Mouse (Mus musculus) midbrain, embryonic 11.5 days (tissue): ENCODE measurements at regions not wholly inside any gene's neighbourhood (a gene's known extent, or its start where the extent isn't known, plus 50 kb on each side); places are given as distances from the start of the nearest gene placed in this dataset.

Experiments
- ATAC-seq: fragments of 200-750 bp; cut with Nextera tagmentation; 2 replicates; pipeline ENCODE4 v1.8.0; 2017; ENCODE audit warnings: moderate TSS enrichment, moderate library complexity; ENCODE audit not compliant: low FRiP score
- DNase-seq: peaks from one replicate; pipeline ENCODE4 v3.0.0; 2015; ENCODE audit warnings: low spot score; ENCODE audit errors: missing footprints
- H3K27ac ChIP-seq: fragments of 300-500 bp; sonication (generic); 2 replicates; pipeline ENCODE4 v1.5.1; 2014; ENCODE audit warnings: low read depth, low read length
- H3K27me3 ChIP-seq: fragments of 300-500 bp; sonication (generic); 2 replicates; pipeline ENCODE4 v1.6.1; 2014; ENCODE audit warnings: mild to moderate bottlenecking, low read length, moderate library complexity, mixed read lengths; ENCODE audit not compliant: control insufficient read depth, insufficient read depth
- H3K36me3 ChIP-seq: fragments of 300-500 bp; sonication (generic); 2 replicates; pipeline ENCODE4 v1.6.1; 2014; ENCODE audit warnings: mild to moderate bottlenecking, low read length, moderate library complexity, mixed read lengths; ENCODE audit not compliant: control insufficient read depth, insufficient read depth
- H3K4me1 ChIP-seq: fragments of 300-500 bp; sonication (generic); 2 replicates; pipeline ENCODE4 v1.6.1; 2014; ENCODE audit warnings: low read length; ENCODE audit not compliant: control insufficient read depth, insufficient read depth
- H3K4me2 ChIP-seq: fragments of 300-500 bp; sonication (generic); 2 replicates; pipeline ENCODE4 v1.6.1; 2014; ENCODE audit warnings: mild to moderate bottlenecking, moderate library complexity
- H3K4me3 ChIP-seq: fragments of 300-500 bp; sonication (generic); 2 replicates; pipeline ENCODE4 v1.5.1; 2014; ENCODE audit warnings: low read depth, low read length
- H3K9ac ChIP-seq: fragments of 300-500 bp; sonication (generic); 2 replicates; pipeline ENCODE4 v1.6.1; 2014; ENCODE audit warnings: low read length
- H3K9me3 ChIP-seq: fragments of 300-500 bp; sonication (generic); 2 replicates; pipeline ENCODE4 v1.6.1; 2016; ENCODE audit warnings: low read length; ENCODE audit not compliant: control insufficient read depth
- WGBS: fragments of 180-500 bp; shearing (Covaris S2); extraction: QIAGEN DNeasy Blood & Tissue Kit; methylation state at CpG from one replicate; pipeline ENCODE4 v1.1.7; 2014; 5-methylcytosine and 5-hydroxymethylcytosine counted together

DNA sequence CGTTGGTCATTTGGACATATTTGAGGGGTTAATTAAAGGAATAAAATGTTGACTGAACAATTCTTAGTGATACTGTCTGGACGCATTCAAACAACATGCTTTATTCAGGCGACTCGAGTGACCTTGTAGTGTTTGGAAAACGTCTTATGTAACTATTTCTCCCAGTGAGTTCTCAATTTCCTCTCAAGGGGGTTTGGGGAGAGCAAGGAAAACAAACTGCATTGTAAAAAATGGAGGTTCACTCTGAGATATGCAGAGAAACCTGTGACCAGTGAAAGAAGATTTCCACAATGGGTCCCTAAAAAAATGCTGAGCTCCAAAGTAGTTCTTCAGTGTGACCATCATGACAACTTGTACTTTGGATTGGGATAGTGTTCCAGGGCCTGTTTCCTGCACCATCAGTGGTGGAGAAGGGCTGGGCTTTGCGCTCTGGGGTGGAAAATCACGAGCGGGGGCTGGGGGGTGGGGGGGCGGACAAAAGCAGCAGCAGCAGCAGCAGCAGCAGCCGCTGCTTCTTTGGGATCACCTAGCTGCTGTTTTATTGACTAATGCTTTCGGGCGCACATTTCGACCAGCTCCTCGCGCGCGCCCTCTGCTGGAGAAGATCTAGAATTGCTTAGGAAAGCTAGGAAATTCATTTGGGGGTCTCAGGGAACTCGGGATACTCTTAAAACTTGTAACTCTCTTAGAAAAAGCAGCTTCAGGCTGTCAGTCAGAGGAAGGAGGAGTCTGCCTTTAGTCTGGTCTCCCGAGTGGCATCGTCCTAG lies 100.6 kb upstream of the Ralgapa2 start:
- Histone ChIP-seq H3K4me1 (no peaks in the 10 kb centered on the region), H3K4me2 (peak overlapping the region; percentile 40), H3K9me3 (no peaks in the 10 kb centered on the region), H3K27ac (no peak overlapping the region), H3K36me3 (no peaks in the 10 kb centered on the region), H3K27me3 (no peaks in the 10 kb centered on the region; the same call in 1 of the 2 replicates), H3K9ac (no peak overlapping the region), H3K4me3 (peak overlapping the region; percentile 17; the same call in 1 of the 2 replicates)
- ATAC-seq (peak; percentile 60), DNase-seq (peak; percentile 94)
- WGBS, result 8% methylated on average over 20 of the region's 20 CpGs

DNA sequence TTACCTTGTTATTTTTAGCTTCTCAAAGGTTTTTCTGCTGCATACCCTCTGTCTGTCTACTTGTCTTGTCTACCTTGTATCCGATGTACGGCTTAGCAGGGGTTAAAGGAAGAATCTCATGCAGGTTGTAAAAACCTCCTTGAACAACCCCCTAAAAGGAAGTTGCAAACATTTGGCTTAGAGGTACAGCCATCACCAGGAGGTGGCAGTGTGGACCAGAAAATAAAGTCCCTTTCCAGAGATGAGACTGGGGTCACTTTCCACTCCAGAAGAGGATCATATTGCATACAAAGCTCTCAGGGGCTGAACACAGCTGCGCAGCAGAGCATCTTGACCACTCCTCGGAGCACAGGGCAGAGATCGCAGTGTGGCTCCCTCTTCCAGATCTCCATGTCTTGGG lies 109.0 kb upstream of the Ralgapa2 start:
- WGBS, result 12% methylated on average over 5 of the region's 5 CpGs
- Histone ChIP-seq H3K9ac (no peak overlapping the region), H3K36me3 (no peaks in the 10 kb centered on the region), H3K27me3 (peaks cover 2% of the 10 kb centered on the region; the same call in 1 of the 2 replicates), H3K4me2 (no peak overlapping the region), H3K4me1 (no peaks in the 10 kb centered on the region), H3K27ac (no peak overlapping the region), H3K4me3 (no peak overlapping the region), H3K9me3 (no peaks in the 10 kb centered on the region)
- peak; percentile 80 for ATAC-seq
- DNase-seq, result peak; percentile 96

DNA sequence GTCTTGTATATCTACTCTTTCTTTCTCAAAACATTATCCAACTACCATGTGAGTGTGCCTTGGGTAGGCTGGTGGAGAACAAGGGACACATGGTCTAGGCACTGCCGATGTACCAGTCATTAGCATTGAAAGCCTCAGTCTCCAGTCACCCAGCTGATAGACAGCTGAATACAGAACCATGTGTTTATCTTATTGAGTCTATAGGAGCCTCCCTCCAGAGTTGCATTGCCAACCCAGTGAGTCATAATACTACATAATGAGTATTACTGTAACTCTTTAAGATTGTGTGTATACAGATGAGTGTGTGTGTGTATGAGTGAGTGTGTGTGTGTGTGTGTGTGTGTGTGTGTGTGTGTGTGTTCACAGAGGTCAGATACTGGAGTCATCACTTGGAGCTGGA lies 110.9 kb upstream of the Ralgapa2 start:
- WGBS, result 88% methylated on average over 1 of the region's 1 CpGs
- Histone ChIP-seq H3K9ac (no peak overlapping the region), H3K36me3 (no peaks in the 10 kb centered on the region), H3K27ac (no peak overlapping the region), H3K27me3 (0 out of 2 replicates have a peak, but pooled peaks cover 2% of the 10 kb centered on the region), H3K4me3 (no peak overlapping the region), H3K9me3 (no peaks in the 10 kb centered on the region), H3K4me1 (no peaks in the 10 kb centered on the region), H3K4me2 (no peak overlapping the region)
- ATAC-seq (no peak), DNase-seq (no peak)

DNA sequence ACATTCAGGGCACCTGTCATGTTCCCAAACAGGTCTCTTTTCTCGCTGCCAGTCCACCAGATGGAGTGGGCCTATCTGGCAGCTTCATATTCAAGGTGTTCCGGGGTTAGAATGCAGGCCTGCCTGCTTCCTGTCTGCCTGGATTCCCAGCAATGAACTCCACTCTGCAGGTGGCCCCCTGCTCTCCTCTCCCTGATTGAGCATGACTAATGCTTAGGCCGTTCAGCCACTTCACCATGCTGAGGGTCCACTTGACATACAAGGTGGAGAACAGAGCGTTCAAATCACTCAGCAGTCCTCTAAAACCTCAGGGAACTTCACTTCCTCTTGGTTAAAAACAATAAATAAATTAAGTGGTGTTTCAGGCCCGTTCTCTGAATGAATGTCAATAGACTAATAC lies 112.1 kb upstream of the Ralgapa2 start:
- DNase-seq, result no peak
- no peak overlapping the region for H3K9ac ChIP-seq
- no peaks in the 10 kb centered on the region for H3K9me3 ChIP-seq
- no peak overlapping the region for H3K4me3 ChIP-seq
- H3K4me2 ChIP-seq, result no peak overlapping the region
- 0 out of 2 replicates have a peak, but pooled peaks cover 2% of the 10 kb centered on the region for H3K27me3 ChIP-seq
- no peaks in the 10 kb centered on the region for H3K36me3 ChIP-seq
- no peak overlapping the region for H3K27ac ChIP-seq
- 48% methylated on average over 5 of the region's 5 CpGs for WGBS
- ATAC-seq, result no peak
- no peaks in the 10 kb centered on the region for H3K4me1 ChIP-seq

DNA sequence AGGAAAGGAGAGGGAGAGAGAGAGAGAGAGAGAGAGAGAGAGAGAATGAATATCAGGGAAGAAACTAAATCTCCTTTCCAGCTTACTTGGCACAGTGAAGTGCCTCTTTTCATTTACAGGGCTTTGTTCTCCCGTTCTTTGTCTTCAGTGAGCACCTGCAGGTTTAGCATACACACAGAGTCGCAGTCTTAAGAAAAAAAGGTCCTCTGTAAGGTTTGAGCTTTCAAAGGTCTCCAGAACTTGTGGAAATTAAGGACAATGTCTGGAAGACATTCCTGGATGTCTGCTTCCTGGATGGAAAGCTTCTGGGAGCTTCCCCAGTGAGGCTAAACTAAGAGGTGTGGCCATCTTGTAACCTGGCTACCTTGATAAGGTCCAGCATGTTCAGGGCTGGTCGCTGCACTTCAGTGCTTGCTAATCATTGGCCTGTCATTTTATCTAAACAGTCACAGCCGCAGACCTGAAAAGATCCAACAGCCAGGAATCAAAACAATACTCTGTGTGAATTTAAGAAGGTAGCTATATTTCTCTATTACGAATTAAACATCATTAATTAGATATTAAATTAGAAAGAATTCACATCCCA lies 113.1 kb upstream of the Ralgapa2 start:
- Histone ChIP-seq H3K36me3 (no peaks in the 10 kb centered on the region), H3K27ac (no peak overlapping the region), H3K9ac (no peak overlapping the region), H3K4me2 (no peak overlapping the region), H3K4me1 (no peaks in the 10 kb centered on the region), H3K9me3 (no peaks in the 10 kb centered on the region), H3K4me3 (no peak overlapping the region), H3K27me3 (0 out of 2 replicates have a peak, but pooled peaks cover under 1% of the 10 kb centered on the region)
- ATAC-seq (no peak), DNase-seq (no peak)
- 43% methylated on average over 5 of the region's 5 CpGs for WGBS

DNA sequence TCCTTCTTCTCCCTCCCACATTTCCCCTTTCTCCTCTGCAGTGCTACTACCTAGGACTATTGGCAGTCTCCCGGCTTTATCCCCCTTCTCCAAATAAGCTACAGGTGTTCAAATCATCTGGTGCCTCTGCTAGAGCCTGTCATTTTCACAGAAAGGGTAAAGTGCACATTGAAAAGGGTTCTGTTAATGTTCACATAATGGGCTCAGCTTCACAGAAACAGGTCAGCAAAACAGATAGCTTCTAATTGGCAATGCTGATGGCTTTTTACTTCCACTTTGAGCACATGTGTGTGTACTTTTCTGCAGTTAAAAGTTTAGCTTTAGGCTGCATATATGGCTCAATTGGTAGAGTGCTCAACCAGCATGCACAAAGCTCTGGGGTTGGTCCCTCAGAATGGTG lies 114.4 kb upstream of the Ralgapa2 start:
- Histone ChIP-seq H3K4me3 (no peak overlapping the region), H3K4me2 (no peak overlapping the region), H3K9ac (no peak overlapping the region), H3K4me1 (no peaks in the 10 kb centered on the region), H3K9me3 (no peaks in the 10 kb centered on the region), H3K36me3 (no peaks in the 10 kb centered on the region), H3K27me3 (no peaks in the 10 kb centered on the region), H3K27ac (no peak overlapping the region)
- no peak for ATAC-seq
- DNase-seq, result no peak
- WGBS, result 74% methylated on average over 1 of the region's 1 CpGs

DNA sequence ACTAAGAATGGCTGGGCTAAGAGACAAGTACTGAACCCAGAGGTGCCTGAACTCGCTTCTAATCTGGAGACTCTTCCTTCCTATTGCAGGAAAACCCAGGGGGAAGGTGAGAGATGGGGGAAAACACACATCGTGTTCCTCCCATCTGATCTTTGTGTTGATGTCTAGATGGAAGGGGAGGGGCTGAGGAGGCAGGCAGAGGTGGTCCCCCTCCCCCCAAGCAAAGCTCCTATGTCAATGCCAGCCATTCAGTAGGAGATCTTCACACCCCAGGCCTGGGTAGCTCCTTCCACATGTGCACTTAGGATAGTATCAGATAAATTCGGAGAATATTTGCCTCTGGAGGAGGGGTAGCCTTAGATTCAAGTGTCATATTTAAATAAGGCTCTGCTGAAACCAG lies 118.0 kb upstream of the Ralgapa2 start:
- DNase-seq, result no peak
- Histone ChIP-seq H3K9me3 (no peaks in the 10 kb centered on the region), H3K4me1 (no peaks in the 10 kb centered on the region), H3K27ac (no peak overlapping the region), H3K9ac (no peak overlapping the region), H3K36me3 (no peaks in the 10 kb centered on the region), H3K4me2 (no peak overlapping the region), H3K4me3 (no peak overlapping the region), H3K27me3 (peaks cover 2% of the 10 kb centered on the region)
- no peak for ATAC-seq
- WGBS, result 66% methylated on average over 3 of the region's 3 CpGs

DNA sequence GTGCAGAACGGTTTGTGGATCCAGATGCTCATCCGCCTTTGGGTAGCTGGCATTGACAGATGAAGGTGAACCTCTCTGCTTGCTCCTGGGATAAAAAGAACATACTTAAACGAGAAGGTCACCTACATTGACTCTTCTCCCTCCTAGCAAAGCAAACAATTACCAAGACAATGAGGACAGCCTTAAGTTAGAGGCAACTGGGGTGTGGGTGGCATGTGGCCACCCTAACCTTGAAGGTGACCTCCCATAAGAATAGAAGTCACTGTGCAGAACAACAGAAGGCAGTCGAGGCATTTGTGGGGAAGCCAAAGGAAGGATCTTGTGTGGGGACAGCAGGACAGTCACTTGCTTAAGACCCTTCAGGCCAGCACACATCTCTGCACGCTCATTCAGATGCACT lies 119.0 kb upstream of the Ralgapa2 start:
- Histone ChIP-seq H3K4me2 (no peak overlapping the region), H3K27me3 (peaks cover 2% of the 10 kb centered on the region), H3K36me3 (no peaks in the 10 kb centered on the region), H3K9me3 (no peaks in the 10 kb centered on the region), H3K4me3 (no peak overlapping the region), H3K4me1 (no peaks in the 10 kb centered on the region), H3K9ac (no peak overlapping the region), H3K27ac (no peak overlapping the region)
- ATAC-seq (no peak), DNase-seq (no peak)
- WGBS, result 74% methylated on average over 5 of the region's 5 CpGs

DNA sequence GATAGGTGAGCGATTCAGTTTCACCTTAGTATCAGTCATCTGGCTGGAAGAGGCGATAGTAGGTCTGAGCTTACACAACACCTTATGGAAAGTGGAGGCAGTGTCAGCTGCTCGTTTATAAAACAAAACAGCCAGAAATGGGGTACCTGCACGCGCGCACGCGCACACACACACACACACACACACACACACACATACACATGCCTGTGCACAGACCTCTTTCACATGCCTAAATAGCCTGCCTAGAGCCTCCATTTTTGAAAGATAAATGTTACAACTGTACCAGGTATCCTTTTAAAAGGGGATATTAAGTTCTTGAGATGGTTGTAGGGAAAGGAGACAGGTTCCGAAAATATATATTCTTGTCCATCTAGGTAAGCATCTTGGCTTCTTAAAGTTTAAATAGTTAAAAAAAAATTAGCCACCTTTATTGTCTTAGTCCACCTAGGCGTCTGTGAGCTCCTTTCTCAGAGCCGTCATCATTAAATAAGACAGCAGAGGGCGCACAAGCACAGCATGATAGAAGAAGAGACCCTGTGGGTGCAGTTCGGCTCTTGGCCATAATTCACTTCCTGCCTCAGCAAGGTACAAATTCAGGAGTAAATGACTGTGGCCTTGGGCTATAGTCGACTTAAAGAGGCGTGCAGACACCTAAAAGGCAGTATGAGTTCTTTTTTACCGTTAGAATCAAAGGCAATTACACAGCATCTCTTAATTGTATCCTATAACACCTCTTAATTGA lies 121.4 kb upstream of the Ralgapa2 start:
- ATAC-seq, result peak; percentile 71
- Histone ChIP-seq H3K9ac (no peak overlapping the region), H3K4me1 (no peaks in the 10 kb centered on the region), H3K4me3 (no peak overlapping the region), H3K4me2 (no peak overlapping the region), H3K9me3 (no peaks in the 10 kb centered on the region), H3K36me3 (no peaks in the 10 kb centered on the region), H3K27me3 (peaks cover 2% of the 10 kb centered on the region), H3K27ac (no peak overlapping the region)
- WGBS, result 50% methylated on average over 16 of the region's 16 CpGs
- peak; percentile 97 for DNase-seq
